11 mouse cellular contexts compared by ENCODE assay signal in genomic region chr14:61493511-61494135, GRCm38 (mm10). TPM values are rescaled to one million over a fixed set of nuclear protein-coding genes. Genes with fewer than 3 reads are reported as not detected.
DNase-seq lines count a peak whose midpoint lies in the region; ATAC-seq and TF ChIP-seq lines count a peak whose summit lies in the region.
"Had no signal": no experiment of that assay in that cellular context is flagged by ENCODE, and none has a peak within 500 bp of the region (broad histone marks: within the 10 kb centered on the region; RNA-seq: fewer than 3 reads in every experiment).

No protein-coding gene starts in this region.

- TF ChIP-seq POLR2A in testis, adult 2 months (IDR thresholded peaks at IDR 0.05; ENCODE audit: control insufficient read depth, low read depth, low read length), result no peak

- TF ChIP-seq CTCF in testis, adult 2 months (IDR thresholded peaks at IDR 0.05; ENCODE audit: control insufficient read depth, insufficient read depth, insufficient replicate concordance, low read depth, low read length), result no peak

- no peaks in the 10 kb centered on the region for H3K4me1 ChIP-seq in kidney, embryonic 14.5 days (ENCODE audit: control insufficient read depth, insufficient read depth, low read length)
- H3K4me1 ChIP-seq in testis, adult 2 months (ENCODE audit: control insufficient read depth, insufficient read depth, low read length), result peaks cover 4% of the 10 kb centered on the region
- H3K4me1 ChIP-seq: intestine, embryonic 15.5 days; neural tube, embryonic 15.5 days had no signal

- 58% methylated on average over 6 of the region's 6 CpGs for WGBS in kidney, embryonic 14.5 days

- H3K36me3 ChIP-seq in kidney, embryonic 14.5 days (ENCODE audit: control insufficient read depth, insufficient read depth, low read length), result no peaks in the 10 kb centered on the region
- H3K36me3 ChIP-seq in testis, adult 2 months (ENCODE audit: control insufficient read depth, insufficient read depth, low read length), result no peaks in the 10 kb centered on the region
- H3K36me3 ChIP-seq: intestine, embryonic 15.5 days; neural tube, embryonic 15.5 days had no signal

- H3K4me2 ChIP-seq in kidney, embryonic 14.5 days (replicated peaks; ENCODE audit: low read depth, low read length), result no peak overlapping the region
- H3K4me2 ChIP-seq: intestine, embryonic 15.5 days; neural tube, embryonic 15.5 days had no signal

- H3K27me3 ChIP-seq in kidney, embryonic 14.5 days (ENCODE audit: control insufficient read depth, insufficient read depth, low read length), result no peaks in the 10 kb centered on the region
- no peaks in the 10 kb centered on the region for H3K27me3 ChIP-seq in testis, adult 2 months (ENCODE audit: control insufficient read depth, insufficient read depth, low read length)
- H3K27me3 ChIP-seq: intestine, embryonic 15.5 days; neural tube, embryonic 15.5 days had no signal

- no peak overlapping the region for H3K27ac ChIP-seq in kidney, embryonic 14.5 days (ENCODE audit: low read depth, low read length)
- H3K27ac ChIP-seq in testis, adult 2 months (ENCODE audit: control insufficient read depth, insufficient read depth, low read depth, low read length), result no peak overlapping the region
- H3K27ac ChIP-seq: intestine, embryonic 15.5 days; neural tube, embryonic 15.5 days had no signal

- no peak overlapping the region for H3K9ac ChIP-seq in kidney, embryonic 14.5 days (ENCODE audit: low read depth, low read length)
- H3K9ac ChIP-seq: intestine, embryonic 15.5 days; neural tube, embryonic 15.5 days had no signal

- no peak overlapping the region for H3K4me3 ChIP-seq in kidney, embryonic 14.5 days (ENCODE audit: low read length)
- peak overlapping the region; percentile 82 for H3K4me3 ChIP-seq in testis, adult 2 months (ENCODE audit: control insufficient read depth, low read depth, low read length)
- H3K4me3 ChIP-seq: intestine, embryonic 15.5 days; megakaryocyte, embryonic 14.5 days; neural tube, embryonic 15.5 days had no signal

- no peaks in the 10 kb centered on the region for H3K9me3 ChIP-seq in kidney, embryonic 14.5 days (ENCODE audit: control insufficient read depth, low read length)
- H3K9me3 ChIP-seq: intestine, embryonic 15.5 days; neural tube, embryonic 15.5 days had no signal

- ATAC-seq in kidney, embryonic 14.5 days (ENCODE audit: low FRiP score, low TSS enrichment), result no peak
- ATAC-seq in activated CD4-positive, CD25-positive, alpha-beta regulatory T cell, adult 4 months, result no peak
- ATAC-seq: intestine, embryonic 15.5 days had no signal

- peak; percentile 14 for DNase-seq in kidney, postnatal 14 days
- no peak for DNase-seq in testis, postnatal 14 days (ENCODE audit: low spot score)
- peak; percentile 29 for DNase-seq in cerebellum, adult 9-10 months
- DNase-seq in thymus, postnatal 0 days (ENCODE audit: low spot score), result no peak
- DNase-seq: gastrocnemius, postnatal 14 days had no signal

RNA-seq across cellular contexts. Expression of gene Kpna3, which starts 53.9 kb away (rescaled TPM):
- 34.4 and 64.9 TPM in 2 replicates for polyA plus RNA-seq in kidney, embryonic 14.5 days (2014; fragmentation: Nextera tagmentation; extraction: Ambion mirVana)
- 6.5 and 8.5 TPM in 2 replicates for polyA plus RNA-seq in testis, adult 2 months (2012; rRNA removed)
- polyA plus RNA-seq in thymus, postnatal 0 days (2015; fragmentation: Nextera tagmentation; extraction: Ambion mirVana), result 43.7 and 48.1 TPM in 2 replicates
- polyA plus RNA-seq in activated CD4-positive, CD25-positive, alpha-beta regulatory T cell, adult 4 months (2017; shearing (Covaris generic)), result 10 to 100 TPM; 40.5 to 42.7 TPM

Comparison
In these comparisons a context has a peak if more than half of its experiments do, and no peak if none do; other contexts are left out.
1. DNase-seq: peak in kidney, postnatal 14 days (single experiment) and cerebellum, adult 9-10 months (single experiment); none in testis, postnatal 14 days (single experiment) and thymus, postnatal 0 days (single experiment).